Mouse (Mus musculus) CD8-positive naive resting alpha-beta T cell, adult 57 days (primary cell): ENCODE measurements around the gene Nrbf2. TPM values are rescaled to one million over a fixed set of nuclear protein-coding genes. Genes with fewer than 3 reads are reported as not detected.

ENCODE experiments used
- total RNA-seq: library from RNA; stranded (reverse); gene quantifications from one replicate; pipeline ENCODE4 v1.2.4, GENCODE M21; 2023

Nrbf2 gene
- 20.4 TPM for total RNA-seq

DNA sequence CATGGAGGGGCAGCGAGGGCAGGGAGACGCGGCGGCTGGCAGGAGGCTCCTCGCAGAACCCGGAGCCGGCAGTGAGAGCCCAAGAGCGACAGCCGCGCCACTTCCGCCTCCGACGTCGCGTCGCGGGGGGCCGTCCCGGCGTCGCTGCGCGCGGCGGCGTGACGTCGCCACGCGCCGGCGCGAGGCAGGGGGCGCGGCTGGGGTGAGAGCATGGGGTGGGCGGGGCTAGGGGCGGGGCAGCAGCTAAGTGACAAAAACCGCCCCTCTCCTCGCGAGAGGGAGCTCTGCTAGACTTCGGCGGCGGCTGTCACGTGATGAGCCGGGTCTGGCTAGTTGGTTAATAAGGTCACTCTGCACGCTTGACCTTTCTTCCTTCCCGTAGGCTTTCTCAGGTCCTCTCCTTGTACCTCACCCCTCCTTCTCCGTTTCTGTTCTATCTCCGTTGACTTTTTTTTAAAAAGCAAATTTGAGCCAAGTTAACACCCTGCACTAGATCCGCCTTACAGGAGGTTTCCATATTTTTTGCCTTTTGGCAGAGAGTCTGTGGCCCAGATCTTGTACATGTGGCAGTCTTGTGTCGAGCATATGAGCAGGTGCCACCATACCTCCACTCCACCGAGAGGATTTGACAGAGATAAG lies at the start of gene Nrbf2:
Gene Nrbf2, minus strand, starts transcription at position 130 of the 639 bp plus-strand sequence.

Other genes starting within 250 kb of the Nrbf2 start
- gene Jmjd1c, start 189.2 kb downstream of the Nrbf2 start, total RNA-seq: 234 TPM
- 17.1 TPM for gene Reep3, start 188.4 kb downstream of the Nrbf2 start, total RNA-seq